Mouse (Mus musculus): ENCODE results near the gene Nav2. TPM values are rescaled to one million over a fixed set of nuclear protein-coding genes. Genes with fewer than 3 reads are reported as not detected.
A peak's percentile ranks its signal among the peaks of the same experiment; 100 is the strongest.

Gene Nav2
- polyA plus RNA-seq, 1 experiment from 2014 or later, result 19.7 TPM

DNA sequence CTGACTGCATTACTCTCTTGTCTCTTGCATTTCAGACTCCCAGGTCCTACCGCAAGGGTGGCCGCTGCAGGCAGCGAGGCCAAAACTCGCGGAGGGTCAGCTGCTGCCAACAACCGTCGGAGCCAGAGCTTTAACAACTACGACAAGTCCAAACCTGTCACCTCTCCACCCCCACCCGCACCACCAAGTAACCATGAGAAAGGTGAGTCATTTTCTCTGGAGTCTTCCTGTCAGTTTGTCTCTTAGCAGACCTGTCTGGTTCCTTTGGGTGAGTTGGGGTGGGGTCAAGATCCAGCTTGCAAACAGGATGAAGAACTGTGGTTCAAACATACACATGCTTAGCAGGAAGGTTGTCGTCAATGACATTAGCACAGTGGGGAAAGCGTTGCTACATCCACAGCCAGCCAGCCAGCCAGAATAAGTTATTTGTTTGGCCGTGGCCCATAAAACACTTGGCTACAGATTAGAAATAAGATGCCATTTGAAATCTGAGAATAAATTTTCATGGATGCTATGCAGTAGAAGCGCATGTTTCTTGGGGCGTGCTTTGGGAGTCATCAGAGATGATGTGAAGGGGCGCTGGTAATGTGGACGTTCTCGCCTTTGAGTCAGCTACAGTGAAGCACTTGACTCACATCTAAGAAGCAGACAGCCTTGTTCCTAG lies 511.8 kb downstream of the Nav2 start:
- TF ChIP-seq CTCF (IDR thresholded peaks at IDR 0.05; ENCODE audit: low read depth), result no peak
- Histone ChIP-seq H3K36me3 (ENCODE audit: insufficient read depth) (no peaks in the 10 kb centered on the region), H3K9me3 (ENCODE audit: low read depth, low read length) (no peaks in the 10 kb centered on the region), H3K27me3 (ENCODE audit: insufficient read depth, low read length) (no peaks in the 10 kb centered on the region), H3K4me1 (ENCODE audit: insufficient read depth) (no peaks in the 10 kb centered on the region), H3K4me3 (ENCODE audit: low read depth, low read length) (no peak overlapping the region), H3K4me2 (no peak overlapping the region), H3K9ac (no peak overlapping the region), H3K27ac (ENCODE audit: low read depth) (no peak overlapping the region)
- no peak for DNase-seq
- WGBS, result 73% methylated on average over 17 of the region's 17 CpGs
- ATAC-seq (ENCODE audit: insufficient read depth), result no peak

DNA sequence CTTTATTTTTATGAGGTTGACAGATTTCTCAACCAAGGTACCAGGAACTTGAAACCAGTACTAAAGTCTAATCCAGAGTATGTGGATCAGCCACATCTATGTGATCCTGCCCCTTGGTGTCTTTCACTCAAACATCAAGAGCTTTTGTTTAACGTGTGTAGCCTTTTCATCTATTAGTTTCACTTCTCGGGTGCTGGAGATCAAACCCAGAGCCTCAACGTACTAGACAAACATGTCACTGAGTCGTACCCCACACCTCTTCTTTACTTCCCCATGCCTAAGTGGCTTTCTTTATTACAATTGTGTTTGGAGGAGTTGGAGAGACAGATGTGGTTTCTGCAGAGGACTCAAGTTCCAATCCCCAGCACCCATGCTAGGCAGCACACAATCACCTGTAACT lies 512.7 kb downstream of the Nav2 start:
- Histone ChIP-seq H3K27me3 (ENCODE audit: insufficient read depth, low read length) (no peaks in the 10 kb centered on the region), H3K4me1 (ENCODE audit: insufficient read depth) (no peaks in the 10 kb centered on the region), H3K4me2 (no peak overlapping the region), H3K4me3 (ENCODE audit: low read depth, low read length) (no peak overlapping the region), H3K27ac (ENCODE audit: low read depth) (no peak overlapping the region), H3K36me3 (ENCODE audit: insufficient read depth) (no peaks in the 10 kb centered on the region), H3K9ac (no peak overlapping the region), H3K9me3 (ENCODE audit: low read depth, low read length) (no peaks in the 10 kb centered on the region)
- no peak for TF ChIP-seq CTCF (IDR thresholded peaks at IDR 0.05; ENCODE audit: low read depth)
- DNase-seq, result no peak
- ATAC-seq (ENCODE audit: insufficient read depth), result no peak
- WGBS, result 29% methylated on average over 4 of the region's 4 CpGs

DNA sequence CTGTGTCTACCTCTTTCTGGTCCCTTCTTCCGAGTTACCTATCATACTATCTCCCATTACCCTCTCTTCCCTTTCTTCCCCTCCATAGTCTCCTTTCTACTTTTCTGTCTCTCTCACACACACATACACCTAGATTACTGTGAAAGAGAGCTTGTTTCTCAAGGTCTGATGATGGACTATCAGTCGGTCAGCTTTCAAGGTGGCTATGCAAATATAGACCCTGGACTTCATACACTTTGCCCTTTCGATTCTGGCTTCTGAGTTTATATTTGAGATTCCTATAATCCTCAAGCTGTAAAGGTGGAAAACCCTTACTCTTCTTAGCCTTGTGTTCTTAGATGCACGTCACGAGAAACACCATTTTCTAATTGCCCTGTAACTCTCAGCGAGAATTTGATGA lies 515.4 kb downstream of the Nav2 start:
- H3K4me1 ChIP-seq (ENCODE audit: insufficient read depth), result no peaks in the 10 kb centered on the region
- H3K4me3 ChIP-seq (ENCODE audit: low read depth, low read length), result no peak overlapping the region
- TF ChIP-seq CTCF (IDR thresholded peaks at IDR 0.05; ENCODE audit: low read depth), result no peak
- 78% methylated on average over 6 of the region's 6 CpGs for whole genome bisulfite sequencing
- no peaks in the 10 kb centered on the region for H3K27me3 ChIP-seq (ENCODE audit: insufficient read depth, low read length)
- ATAC-seq (ENCODE audit: insufficient read depth) (no peak), DNase-seq (no peak)
- no peak overlapping the region for H3K4me2 ChIP-seq
- H3K27ac ChIP-seq (ENCODE audit: low read depth), result no peak overlapping the region
- H3K9me3 ChIP-seq (ENCODE audit: low read depth, low read length), result no peaks in the 10 kb centered on the region
- no peak overlapping the region for H3K9ac ChIP-seq
- no peaks in the 10 kb centered on the region for H3K36me3 ChIP-seq (ENCODE audit: insufficient read depth)

DNA sequence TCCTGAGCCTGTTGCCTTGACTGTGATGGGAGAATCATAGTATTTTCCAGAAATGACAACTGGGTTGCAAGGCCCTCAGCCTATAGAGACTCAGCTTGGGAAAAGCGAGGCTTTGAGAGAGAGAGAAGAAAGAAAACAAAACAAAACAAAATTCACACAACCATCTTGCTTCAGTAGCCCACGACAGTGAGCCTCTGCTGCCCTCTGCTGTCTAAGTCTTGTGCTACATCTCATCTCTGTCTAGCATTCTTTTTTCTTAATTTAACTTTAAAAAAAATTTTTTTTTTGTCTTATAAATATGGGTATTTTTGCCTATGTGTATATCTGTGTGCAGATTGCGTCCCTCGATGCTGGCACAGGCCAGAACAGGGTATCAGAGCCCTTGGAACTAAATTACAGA lies 517.5 kb downstream of the Nav2 start:
- no peaks in the 10 kb centered on the region for H3K27me3 ChIP-seq (ENCODE audit: insufficient read depth, low read length)
- H3K36me3 ChIP-seq (ENCODE audit: insufficient read depth), result no peaks in the 10 kb centered on the region
- H3K4me2 ChIP-seq, result no peak overlapping the region
- ATAC-seq (ENCODE audit: insufficient read depth) (no peak), DNase-seq (peak; percentile 89)
- peaks cover 6% of the 10 kb centered on the region for H3K4me1 ChIP-seq (ENCODE audit: insufficient read depth)
- 33% methylated on average over 4 of the region's 4 CpGs for WGBS
- H3K27ac ChIP-seq (ENCODE audit: low read depth), result no peak overlapping the region
- no peak overlapping the region for H3K4me3 ChIP-seq (ENCODE audit: low read depth, low read length)
- H3K9me3 ChIP-seq (ENCODE audit: low read depth, low read length), result no peaks in the 10 kb centered on the region
- peak; percentile 80 for TF ChIP-seq CTCF (IDR thresholded peaks at IDR 0.05; ENCODE audit: low read depth)
- H3K9ac ChIP-seq, result no peak overlapping the region; the same call in 1 of the 2 replicates

DNA sequence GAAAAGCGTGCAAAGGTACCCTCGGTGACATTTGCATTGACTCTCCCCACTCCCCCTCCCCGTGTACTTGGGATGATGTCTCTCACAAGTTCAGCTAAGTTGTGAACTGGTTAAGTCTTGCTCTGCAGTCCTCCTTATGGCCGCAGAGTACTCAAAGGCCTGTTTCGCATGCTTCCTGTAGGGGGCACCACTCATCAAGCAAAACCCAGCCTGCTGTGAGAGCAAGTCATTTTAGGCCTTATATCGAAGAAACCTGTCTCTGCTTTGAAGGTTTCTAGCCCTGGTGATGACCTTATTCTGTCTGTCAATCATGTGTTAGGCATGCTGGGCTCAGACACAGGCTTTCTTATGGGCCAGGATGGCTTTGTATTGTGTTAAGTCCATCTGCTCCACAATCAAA lies 519.3 kb downstream of the Nav2 start:
- DNase-seq (peak; percentile 72), ATAC-seq (ENCODE audit: insufficient read depth) (no peak)
- 33% methylated on average over 6 of the region's 6 CpGs for WGBS

DNA sequence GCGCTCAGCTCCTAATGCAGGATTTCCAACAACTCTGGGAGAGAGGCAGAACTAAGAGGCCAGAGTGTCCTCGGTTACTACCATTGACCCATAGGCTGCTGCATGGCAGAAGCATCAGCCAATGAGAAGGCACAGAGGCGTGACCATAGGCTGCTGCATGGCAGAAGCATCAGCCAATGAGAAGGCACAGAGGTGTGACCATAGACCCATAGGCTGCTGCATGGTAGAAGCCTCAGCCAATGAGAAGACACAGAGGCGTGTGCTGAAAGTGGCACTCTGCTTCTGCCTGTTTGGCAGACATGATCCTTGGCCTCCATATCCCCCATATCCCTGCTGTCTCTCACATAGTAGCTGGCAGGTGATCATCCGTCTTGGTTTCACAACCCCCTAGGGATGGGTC lies 520.4 kb downstream of the Nav2 start:
- H3K4me2 ChIP-seq, result no peak overlapping the region
- H3K4me1 ChIP-seq (ENCODE audit: insufficient read depth), result peaks cover 6% of the 10 kb centered on the region
- no peaks in the 10 kb centered on the region for H3K27me3 ChIP-seq (ENCODE audit: insufficient read depth, low read length)
- H3K4me3 ChIP-seq (ENCODE audit: low read depth, low read length), result no peak overlapping the region
- no peak for TF ChIP-seq CTCF (IDR thresholded peaks at IDR 0.05; ENCODE audit: low read depth)
- WGBS, result 58% methylated on average over 5 of the region's 5 CpGs
- no peaks in the 10 kb centered on the region for H3K36me3 ChIP-seq (ENCODE audit: insufficient read depth)
- no peaks in the 10 kb centered on the region for H3K9me3 ChIP-seq (ENCODE audit: low read depth, low read length)
- peak; percentile 92 for ATAC-seq (ENCODE audit: insufficient read depth)
- peak; percentile 67 for DNase-seq
- H3K9ac ChIP-seq, result no peak overlapping the region
- no peak overlapping the region for H3K27ac ChIP-seq (ENCODE audit: low read depth)

More for the DNA sequence above, 519.3 kb downstream of the Nav2 start:
- Histone ChIP-seq H3K4me1 (ENCODE audit: insufficient read depth) (peaks cover 6% of the 10 kb centered on the region), H3K27me3 (ENCODE audit: insufficient read depth, low read length) (no peaks in the 10 kb centered on the region), H3K36me3 (ENCODE audit: insufficient read depth) (no peaks in the 10 kb centered on the region), H3K27ac (ENCODE audit: low read depth) (no peak overlapping the region), H3K4me3 (ENCODE audit: low read depth, low read length) (no peak overlapping the region), H3K4me2 (no peak overlapping the region), H3K9ac (no peak overlapping the region), H3K9me3 (ENCODE audit: low read depth, low read length) (no peaks in the 10 kb centered on the region)
- TF ChIP-seq CTCF (IDR thresholded peaks at IDR 0.05; ENCODE audit: low read depth), result peak; percentile 74

DNA sequence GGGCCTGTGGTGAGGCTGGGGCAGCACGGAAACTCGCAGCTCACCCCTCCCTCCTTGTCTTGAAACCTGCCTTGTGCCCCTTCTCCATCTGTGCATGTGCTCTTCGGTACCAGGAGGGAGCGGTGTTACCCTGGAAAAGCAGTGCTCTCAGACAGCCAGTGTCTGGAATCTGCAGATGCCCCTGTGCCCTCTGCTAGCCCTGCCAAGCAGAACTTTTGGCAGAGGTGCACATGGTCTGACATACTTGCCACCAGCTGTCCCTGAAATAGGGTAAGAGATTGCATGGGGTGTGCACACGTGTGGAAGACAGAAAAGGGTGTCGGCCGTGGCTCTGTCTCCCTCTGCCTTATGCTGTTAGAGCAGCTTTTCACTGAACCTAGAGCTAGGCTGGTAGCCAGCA lies 522.3 kb downstream of the Nav2 start:
- H3K9me3 ChIP-seq (ENCODE audit: low read depth, low read length), result no peaks in the 10 kb centered on the region
- H3K4me3 ChIP-seq (ENCODE audit: low read depth, low read length), result no peak overlapping the region
- WGBS, result 72% methylated on average over 7 of the region's 7 CpGs
- H3K4me1 ChIP-seq (ENCODE audit: insufficient read depth), result peaks cover 6% of the 10 kb centered on the region
- no peak for ATAC-seq (ENCODE audit: insufficient read depth)
- peak; percentile 17; the same call in 1 of the 2 replicates for TF ChIP-seq CTCF (IDR thresholded peaks at IDR 0.05; ENCODE audit: low read depth)
- no peaks in the 10 kb centered on the region for H3K36me3 ChIP-seq (ENCODE audit: insufficient read depth)
- no peak for DNase-seq
- no peaks in the 10 kb centered on the region for H3K27me3 ChIP-seq (ENCODE audit: insufficient read depth, low read length)
- H3K9ac ChIP-seq, result no peak overlapping the region
- no peak overlapping the region for H3K27ac ChIP-seq (ENCODE audit: low read depth)
- no peak overlapping the region for H3K4me2 ChIP-seq
